Mouse (Mus musculus): ENCODE results near the gene Lpcat1. TPM values are rescaled to one million over a fixed set of nuclear protein-coding genes. Genes with fewer than 3 reads are reported as not detected.

The Lpcat1 gene
- total RNA-seq, 2 experiments from 2014 or later: 40.8 to 47.2 TPM

GRCm38 (mm10) chr13:73447478-73447877 is 19.5 kb upstream of the Lpcat1 start:
- intact Hi-C loops (cut with DNase I): no loop called here
- Histone ChIP-seq H3K4me3 (no peak overlapping the region), H3K27ac (no peak overlapping the region)
- no peak for DNase-seq (ENCODE audit: extremely low spot score in 1 of 2, low spot score in 2 of 2)
- no peak for TF ChIP-seq CTCF (IDR thresholded peaks at IDR 0.05)

GRCm38 (mm10) chr13:73448201-73448600 is 18.8 kb upstream of the Lpcat1 start:
- no peak overlapping the region for H3K4me3 ChIP-seq

GRCm38 (mm10) chr13:73448723-73449122 is 18.3 kb upstream of the Lpcat1 start:
- intact Hi-C loops (cut with DNase I): no loop called here
- no peak overlapping the region for H3K27ac ChIP-seq
- H3K4me3 ChIP-seq: no peak overlapping the region
- no peak for TF ChIP-seq CTCF (IDR thresholded peaks at IDR 0.05)
- no peak for DNase-seq (ENCODE audit: extremely low spot score in 1 of 2, low spot score in 2 of 2)

More at GRCm38 (mm10) chr13:73448201-73448600, 18.8 kb upstream of the Lpcat1 start:
- no peak for TF ChIP-seq CTCF (IDR thresholded peaks at IDR 0.05)
- DNase-seq (ENCODE audit: extremely low spot score in 1 of 2, low spot score in 2 of 2): no peak
- intact Hi-C loops (cut with DNase I): no loop called here
- H3K27ac ChIP-seq: no peak overlapping the region

GRCm38 (mm10) chr13:73453503-73454217 is 13.3 kb upstream of the Lpcat1 start:
- no peak for TF ChIP-seq CTCF (IDR thresholded peaks at IDR 0.05)
- H3K4me3 ChIP-seq: no peak overlapping the region
- intact Hi-C loops (cut with DNase I): no loop called here

GRCm38 (mm10) chr13:73455328-73455727 is 11.7 kb upstream of the Lpcat1 start:
- intact Hi-C loops (cut with DNase I): no loop called here
- no peak for TF ChIP-seq CTCF (IDR thresholded peaks at IDR 0.05)
- H3K27ac ChIP-seq: no peak overlapping the region
- no peak for DNase-seq (ENCODE audit: extremely low spot score in 1 of 2, low spot score in 2 of 2)
- H3K4me3 ChIP-seq: no peak overlapping the region

More at GRCm38 (mm10) chr13:73453503-73454217, 13.3 kb upstream of the Lpcat1 start:
- no peak for DNase-seq (ENCODE audit: extremely low spot score in 1 of 2, low spot score in 2 of 2)
- H3K27ac ChIP-seq: no peak overlapping the region

GRCm38 (mm10) chr13:73457301-73457700 is 9.7 kb upstream of the Lpcat1 start:
- Histone ChIP-seq H3K4me3 (no peak overlapping the region), H3K27ac (no peak overlapping the region)
- TF ChIP-seq CTCF (IDR thresholded peaks at IDR 0.05): no peak
- no peak for DNase-seq (ENCODE audit: extremely low spot score in 1 of 2, low spot score in 2 of 2)
- intact Hi-C loops (cut with DNase I): no loop called here

GRCm38 (mm10) chr13:73457741-73458140 is 9.3 kb upstream of the Lpcat1 start:
- intact Hi-C loops (cut with DNase I): no loop called here

GRCm38 (mm10) chr13:73458719-73459118 is 8.3 kb upstream of the Lpcat1 start:
- Histone ChIP-seq H3K27ac (no peak overlapping the region), H3K4me3 (no peak overlapping the region)
- DNase-seq (ENCODE audit: extremely low spot score in 1 of 2, low spot score in 2 of 2): no peak
- TF ChIP-seq CTCF (IDR thresholded peaks at IDR 0.05): no peak
- intact Hi-C loops (cut with DNase I): no loop called here

More at GRCm38 (mm10) chr13:73457741-73458140, 9.3 kb upstream of the Lpcat1 start:
- Histone ChIP-seq H3K27ac (no peak overlapping the region), H3K4me3 (no peak overlapping the region)
- DNase-seq (ENCODE audit: extremely low spot score in 1 of 2, low spot score in 2 of 2): no peak
- TF ChIP-seq CTCF (IDR thresholded peaks at IDR 0.05): no peak

GRCm38 (mm10) chr13:73459189-73459850 is 7.7 kb upstream of the Lpcat1 start:
- H3K27ac ChIP-seq: no peak overlapping the region
- intact Hi-C loops (cut with DNase I): no loop called here
- DNase-seq (ENCODE audit: extremely low spot score in 1 of 2, low spot score in 2 of 2): no peak
- TF ChIP-seq CTCF (IDR thresholded peaks at IDR 0.05): no peak
- no peak overlapping the region for H3K4me3 ChIP-seq

- no peak for TF ChIP-seq CTCF (IDR thresholded peaks at IDR 0.05)
- Histone ChIP-seq H3K4me3 (no peak overlapping the region), H3K27ac (no peak overlapping the region)
- intact Hi-C loops (cut with DNase I): loop anchor here (2.0 kb wide), 1 partner anchor 27 kb away; no protein-coding TSS in a partner anchor
- no peak for DNase-seq (ENCODE audit: extremely low spot score in 1 of 2, low spot score in 2 of 2)
These were observed 5.4 kb upstream of the Lpcat1 start for GRCm38 (mm10) chr13:73461551-73461950.

GRCm38 (mm10) chr13:73465156-73465555 is 1.8 kb upstream of the Lpcat1 start:
- intact Hi-C loops (cut with DNase I): no loop called here
- no peak for TF ChIP-seq CTCF (IDR thresholded peaks at IDR 0.05)
- DNase-seq (ENCODE audit: extremely low spot score in 1 of 2, low spot score in 2 of 2): no peak
- H3K27ac ChIP-seq: no peak overlapping the region
- H3K4me3 ChIP-seq: no peak overlapping the region

- peak overlapping the region; percentile 89; the same call in 1 of the 2 replicates for H3K4me3 ChIP-seq
- no peak for TF ChIP-seq CTCF (IDR thresholded peaks at IDR 0.05)
- peak overlapping the region; percentile 89 for H3K27ac ChIP-seq
- intact Hi-C loops (cut with DNase I): loop anchor here (2.0 kb wide), 1 partner anchor 40 kb away; no protein-coding TSS in a partner anchor
- DNase-seq (ENCODE audit: extremely low spot score in 1 of 2, low spot score in 2 of 2): no peak
These were observed 586 bp upstream of the Lpcat1 start for GRCm38 (mm10) chr13:73466411-73466810.

Data from left cerebral cortex, adult 2 months (tissue).